Mouse (Mus musculus): ENCODE data around the gene H2afz.

DNA sequence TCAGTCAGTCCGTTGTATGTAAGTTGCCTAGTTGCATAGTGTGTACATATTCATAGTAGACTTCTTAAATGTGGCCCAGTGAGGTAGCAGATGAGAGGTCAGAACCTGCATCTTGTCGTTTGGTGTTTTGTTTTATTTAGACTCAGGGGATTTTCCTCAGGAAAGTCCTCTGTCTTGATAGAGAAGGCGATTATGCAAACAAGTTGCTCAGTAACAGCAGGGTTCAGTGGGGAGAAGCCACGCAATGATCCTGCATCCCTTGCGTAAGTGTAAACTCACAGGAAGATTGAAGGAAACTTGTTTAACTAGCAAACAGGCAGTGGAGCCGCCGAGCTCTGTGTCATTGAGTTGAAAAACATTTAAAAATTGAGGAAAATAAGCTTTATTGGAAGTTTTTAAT, 23.7 kb downstream of the H2afz start:
- TF ChIP-seq CHD1 (IDR thresholded peaks at IDR 0.05; ENCODE audit: low read depth, low read length) (no peak), POLR2A (IDR thresholded peaks at IDR 0.05; ENCODE audit: control insufficient read depth in 1 of 2, insufficient read depth in 1 of 2, low read depth in 1 of 2, low read length in 2 of 2, poor library complexity in 1 of 2) (no peak), CTCF (IDR thresholded peaks at IDR 0.05 in 2 of 3, conservative IDR thresholded peaks at IDR 0.05 in 1 of 3; ENCODE audit: control insufficient read depth in 1 of 3, insufficient read depth in 1 of 3, low read depth in 2 of 3, low read length in 3 of 3, poor library complexity in 1 of 3, severe bottlenecking in 1 of 3) (no peak), POLR2AphosphoS2 (IDR thresholded peaks at IDR 0.05; ENCODE audit: low read length) (no peak), ZKSCAN1 (IDR thresholded peaks at IDR 0.05; ENCODE audit: low read depth, low read length) (no peak), CHD2 (IDR thresholded peaks at IDR 0.05; ENCODE audit: low read length) (no peak), MXI1 (IDR thresholded peaks at IDR 0.05; ENCODE audit: low read depth, low read length) (no peak), EP300 (IDR thresholded peaks at IDR 0.05; ENCODE audit: low read depth in 1 of 2, low read length in 2 of 2) (no peak), HCFC1 (IDR thresholded peaks at IDR 0.05; ENCODE audit: low read depth, low read length) (no peak)
